Mouse (Mus musculus) neural tube, embryonic 11.5 days (tissue): ENCODE data around the gene Ltbp3. TPM values are rescaled to one million over a fixed set of nuclear protein-coding genes. Genes with fewer than 3 reads are reported as not detected.
A peak's percentile ranks its signal among the peaks of the same experiment; 100 is the strongest.

Experiments used
- ATAC-seq: fragments of 200-750 bp; cut with Nextera tagmentation; 2 replicates; pipeline ENCODE4 v1.8.0; 2017; ENCODE audit warnings: moderate number of reproducible peaks, mild to moderate bottlenecking, moderate TSS enrichment, moderate library complexity; ENCODE audit not compliant: insufficient read depth, low FRiP score, low TSS enrichment
- DNase-seq: peaks from one replicate; pipeline ENCODE4 v3.0.0-alpha.2; 2015; ENCODE audit warnings: low spot score
- H3K27ac ChIP-seq: fragments of 300-500 bp; sonication (generic); 2 replicates; pipeline ENCODE4 v1.5.1; 2014; ENCODE audit warnings: low read depth, mild to moderate bottlenecking, low read length
- H3K27me3 ChIP-seq: fragments of 300-500 bp; sonication (generic); 2 replicates; pipeline ENCODE4 v1.6.1; 2014; ENCODE audit warnings: mild to moderate bottlenecking, low read length, mixed read lengths; ENCODE audit not compliant: control insufficient read depth, insufficient read depth
- H3K36me3 ChIP-seq: fragments of 300-500 bp; sonication (generic); 2 replicates; pipeline ENCODE4 v1.6.1; 2014; ENCODE audit warnings: mild to moderate bottlenecking, low read length, moderate library complexity, mixed read lengths; ENCODE audit not compliant: control insufficient read depth, insufficient read depth
- H3K4me1 ChIP-seq: fragments of 300-500 bp; sonication (generic); 2 replicates; pipeline ENCODE4 v1.6.1; 2014; ENCODE audit warnings: low read length, mixed read lengths; ENCODE audit not compliant: control insufficient read depth, insufficient read depth
- H3K4me2 ChIP-seq: fragments of 300-500 bp; sonication (generic); 2 replicates; pipeline ENCODE4 v1.6.1; 2014; ENCODE audit warnings: low read depth, mild to moderate bottlenecking, moderate library complexity
- H3K4me3 ChIP-seq: fragments of 300-500 bp; sonication (generic); 2 replicates; pipeline ENCODE4 v1.5.1; 2014; ENCODE audit warnings: low read depth, low read length
- H3K9ac ChIP-seq: fragments of 300-500 bp; sonication (generic); 2 replicates; pipeline ENCODE4 v1.6.1; 2014; ENCODE audit warnings: mild to moderate bottlenecking, low read length
- H3K9me3 ChIP-seq: fragments of 300-500 bp; sonication (generic); 2 replicates; pipeline ENCODE4 v1.6.1; 2016; ENCODE audit warnings: low read length; ENCODE audit not compliant: control insufficient read depth
- WGBS: fragments of 180-500 bp; shearing (Covaris S2); extraction: QIAGEN DNeasy Blood & Tissue Kit; methylation state at CpG from one replicate; pipeline ENCODE4 v1.1.7; 2014; 5-methylcytosine and 5-hydroxymethylcytosine counted together
- polyA plus RNA-seq: library from polyadenylated mRNA; unstranded; fragments of >200 nt; fragmentation: Nextera tagmentation; extraction: Ambion mirVana; gene quantifications from 2 replicates; pipeline ENCODE4 v1.2.1, GENCODE M21; 2014

Ltbp3 gene
- polyA plus RNA-seq, 1 experiment from 2014 or later: 5.2 TPM

GRCm38 (mm10) chr19:5727701-5728100 lies 13.0 kb upstream of the Ltbp3 start:
- Histone ChIP-seq H3K4me1 (peaks cover 42% of the 10 kb centered on the region), H3K27ac (no peak overlapping the region)
- 4% methylated on average over 14 of the region's 14 CpGs for WGBS

GRCm38 (mm10) chr19:5728631-5729443 lies 11.9 kb upstream of the Ltbp3 start:
- Histone ChIP-seq H3K4me2 (peak overlapping the region; percentile 86), H3K4me3 (peak overlapping the region; percentile 83), H3K27me3 (no peaks in the 10 kb centered on the region), H3K9ac (peak overlapping the region; percentile 97), H3K36me3 (peaks cover 2% of the 10 kb centered on the region; the same call in 1 of the 2 replicates), H3K9me3 (no peaks in the 10 kb centered on the region), H3K4me1 (peaks cover 42% of the 10 kb centered on the region), H3K27ac (peak overlapping the region; percentile 93)
- ATAC-seq: peak; percentile 49; the same call in 1 of the 2 replicates
- WGBS: 11% methylated on average over 37 of the region's 37 CpGs
- peak; percentile 70 for DNase-seq

More at GRCm38 (mm10) chr19:5727701-5728100, 13.0 kb upstream of the Ltbp3 start:
- Histone ChIP-seq H3K36me3 (peaks cover 2% of the 10 kb centered on the region; the same call in 1 of the 2 replicates), H3K27me3 (no peaks in the 10 kb centered on the region), H3K4me2 (peak overlapping the region; percentile 86), H3K9ac (no peak overlapping the region), H3K9me3 (no peaks in the 10 kb centered on the region), H3K4me3 (peak overlapping the region; percentile 83)
- ATAC-seq: no peak
- peak; percentile 90 for DNase-seq

GRCm38 (mm10) chr19:5729444-5729815 lies 11.3 kb upstream of the Ltbp3 start, which contains the start of gene Fam89b:
Gene Fam89b (minus strand): TSS chr19:5729653.
- H3K4me1 ChIP-seq: peaks cover 42% of the 10 kb centered on the region

GRCm38 (mm10) chr19:5730314-5731186 lies 10.2 kb upstream of the Ltbp3 start:
- no peak overlapping the region for H3K27ac ChIP-seq
- no peaks in the 10 kb centered on the region for H3K9me3 ChIP-seq
- 74% methylated on average over 29 of the region's 29 CpGs for WGBS
- DNase-seq (no peak), ATAC-seq (no peak)
- H3K36me3 ChIP-seq: no peaks in the 10 kb centered on the region
- peaks cover 38% of the 10 kb centered on the region for H3K4me1 ChIP-seq
- H3K9ac ChIP-seq: peak overlapping the region; percentile 64
- no peaks in the 10 kb centered on the region for H3K27me3 ChIP-seq
- peak overlapping the region; percentile 83 for H3K4me3 ChIP-seq
- H3K4me2 ChIP-seq: peak overlapping the region; percentile 98

More at GRCm38 (mm10) chr19:5729444-5729815, 11.3 kb upstream of the Ltbp3 start, which contains the start of gene Fam89b:
- no peaks in the 10 kb centered on the region for H3K36me3 ChIP-seq
- peak; percentile 91 for DNase-seq
- H3K9ac ChIP-seq: peak within 1 kb of the TSS; percentile 97
- peak within 1 kb of the TSS; percentile 86 for H3K4me2 ChIP-seq
- 0% methylated on average over 37 of the region's 37 CpGs for WGBS
- ATAC-seq: peak; percentile 77
- H3K9me3 ChIP-seq: no peaks in the 10 kb centered on the region
- H3K27me3 ChIP-seq: no peaks in the 10 kb centered on the region
- H3K4me3 ChIP-seq: peak within 1 kb of the TSS; percentile 83
- H3K27ac ChIP-seq: peak within 1 kb of the TSS; percentile 93

- peak overlapping the region; percentile 98 for H3K4me2 ChIP-seq
- peak; percentile 79; the same call in 1 of the 2 replicates for ATAC-seq
- no peaks in the 10 kb centered on the region for H3K36me3 ChIP-seq
These were observed 9.3 kb upstream of the Ltbp3 start for GRCm38 (mm10) chr19:5731264-5731978.

GRCm38 (mm10) chr19:5734325-5734724 lies 6.4 kb upstream of the Ltbp3 start:
- Histone ChIP-seq H3K9ac (no peak overlapping the region), H3K27ac (no peak overlapping the region), H3K9me3 (no peaks in the 10 kb centered on the region), H3K4me3 (no peak overlapping the region), H3K4me1 (peaks cover 16% of the 10 kb centered on the region), H3K4me2 (no peak overlapping the region), H3K27me3 (no peaks in the 10 kb centered on the region), H3K36me3 (no peaks in the 10 kb centered on the region)
- 80% methylated on average over 9 of the region's 9 CpGs for WGBS
- DNase-seq (no peak), ATAC-seq (no peak)

More at GRCm38 (mm10) chr19:5731264-5731978, 9.3 kb upstream of the Ltbp3 start:
- peaks cover 33% of the 10 kb centered on the region for H3K4me1 ChIP-seq
- peak overlapping the region; percentile 64 for H3K9ac ChIP-seq
- peak; percentile 94 for DNase-seq
- no peaks in the 10 kb centered on the region for H3K27me3 ChIP-seq
- H3K9me3 ChIP-seq: no peaks in the 10 kb centered on the region
- H3K4me3 ChIP-seq: peak overlapping the region; percentile 80
- under 1% methylated on average over 47 of the region's 47 CpGs for WGBS
- H3K27ac ChIP-seq: no peak overlapping the region

- Histone ChIP-seq H3K9ac (no peak overlapping the region), H3K36me3 (no peaks in the 10 kb centered on the region), H3K27ac (no peak overlapping the region), H3K4me1 (peaks cover 12% of the 10 kb centered on the region; the same call in 1 of the 2 replicates), H3K9me3 (no peaks in the 10 kb centered on the region), H3K4me2 (no peak overlapping the region), H3K27me3 (peaks cover 30% of the 10 kb centered on the region), H3K4me3 (no peak overlapping the region)
- 46% methylated on average over 2 of the region's 2 CpGs for WGBS
- DNase-seq (no peak), ATAC-seq (no peak)
These were observed 1.3 kb upstream of the Ltbp3 start for GRCm38 (mm10) chr19:5739446-5739845.
